Mouse (Mus musculus): Measurements from ENCODE around the gene Mrps36.

- TF ChIP-seq CTCF (IDR thresholded peaks at IDR 0.05; ENCODE audit: low read depth) (no peak), EP300 (IDR thresholded peaks at IDR 0.05; ENCODE audit: low read depth) (no peak)
These were observed 16.4 kb downstream of the Mrps36 start for GRCm38 (mm10) chr13:100728086-100728485.
